Mouse (Mus musculus) CH12.LX (cell line): ENCODE measurements around the gene Kiss1r. TPM values are rescaled to one million over a fixed set of nuclear protein-coding genes. Genes with fewer than 3 reads are reported as not detected.
A peak's percentile ranks its signal among the peaks of the same experiment; 100 is the strongest.

ENCODE experiments used
- DNase-seq: peaks from one replicate; pipeline ENCODE4 v3.0.0-alpha.2; 2013; ENCODE audit errors: extremely low read depth
- H3K27ac ChIP-seq: 2 replicates; pipeline ENCODE4 v1.5.1; 2012; ENCODE audit warnings: low read depth, mild to moderate bottlenecking, control low read depth, moderate library complexity; ENCODE audit not compliant: insufficient read depth
- H3K27me3 ChIP-seq: replicated peaks from 2 replicates; pipeline ENCODE3; 2012; ENCODE audit warnings: inconsistent platforms
- H3K36me3 ChIP-seq, 2 experiments: replicated peaks in 1 of 2; 2 replicates each; pipeline versions ENCODE3 to v1.6.1; 2012; ENCODE audit warnings: inconsistent platforms in 1 of 2, low read length in 1 of 2, mild to moderate bottlenecking in 1 of 2, mixed read lengths in 1 of 2, moderate library complexity in 1 of 2; ENCODE audit not compliant: control insufficient read depth in 1 of 2, insufficient read depth in 1 of 2
- H3K4me1 ChIP-seq, 2 experiments: 2 replicates each; pipeline ENCODE4 v1.6.1; 2012; ENCODE audit warnings: inconsistent platforms in 1 of 2, moderate library complexity in 1 of 2; ENCODE audit not compliant: insufficient read depth in 2 of 2, control insufficient read depth in 1 of 2
- H3K4me2 ChIP-seq: 2 replicates; pipeline ENCODE4 v1.6.1; 2012; ENCODE audit warnings: low read depth, mild to moderate bottlenecking, control low read depth; ENCODE audit not compliant: poor library complexity, insufficient read depth, severe bottlenecking
- H3K4me3 ChIP-seq, 3 experiments: fragments of 150-350 bp in 1 of 3; sonication (generic) in 1 of 3; replicated peaks in 1 of 3; 2 replicates each; pipeline versions ENCODE3 to v1.5.1; 2011 to 2012; ENCODE audit warnings: low read depth in 2 of 3, low read length in 2 of 3, mild to moderate bottlenecking in 2 of 3, moderate library complexity in 2 of 3, control low read depth in 1 of 3, improper control_type of control experiment in 1 of 3, inconsistent platforms in 1 of 3, mixed read lengths in 1 of 3; ENCODE audit not compliant: poor library complexity in 1 of 3
- H3K79me2 ChIP-seq: replicated peaks from 2 replicates; pipeline ENCODE4 v1.6.1; 2012; ENCODE audit warnings: mild to moderate bottlenecking, moderate library complexity; ENCODE audit not compliant: control insufficient read depth, poor library complexity, insufficient read depth, severe bottlenecking; ENCODE audit errors: extremely low read depth
- H3K9ac ChIP-seq: 2 replicates; pipeline ENCODE4 v1.6.1; 2012; ENCODE audit warnings: low read depth, mild to moderate bottlenecking, control low read depth, moderate library complexity; ENCODE audit not compliant: insufficient read depth
- H3K9me3 ChIP-seq: replicated peaks from 2 replicates; pipeline ENCODE3; 2012; ENCODE audit warnings: low read length, inconsistent platforms, mixed read lengths
- BHLHE40 ChIP-seq: IDR thresholded peaks from 2 replicates; pipeline ENCODE4 v1.6.1; 2011; ENCODE audit warnings: mild to moderate bottlenecking, low read depth, low read length, improper control_type of control experiment
- E2F4 ChIP-seq: IDR thresholded peaks from 2 replicates; pipeline ENCODE4 v1.6.1; 2011; ENCODE audit warnings: low read depth, low read length, improper control_type of control experiment; ENCODE audit not compliant: insufficient replicate concordance
- ELF1 ChIP-seq: IDR thresholded peaks from 2 replicates; pipeline ENCODE4 v1.6.1; 2014; ENCODE audit warnings: low read depth, mild to moderate bottlenecking, inconsistent platforms, low read length, improper control_type of control experiment
- HCFC1 ChIP-seq: IDR thresholded peaks from 2 replicates; pipeline ENCODE4 v1.6.1; 2012; ENCODE audit warnings: low read depth, mild to moderate bottlenecking, inconsistent platforms, low read length, improper control_type of control experiment
- JUN ChIP-seq: IDR thresholded peaks from 2 replicates; pipeline ENCODE4 v1.6.1; 2011; ENCODE audit warnings: low read depth, mild to moderate bottlenecking, low read length, improper control_type of control experiment, moderate library complexity; ENCODE audit not compliant: insufficient read depth
- MAFK ChIP-seq: IDR thresholded peaks from 2 replicates; pipeline ENCODE4 v1.6.1; 2011; ENCODE audit warnings: low read length, improper control_type of control experiment; ENCODE audit not compliant: insufficient replicate concordance
- MAX ChIP-seq: IDR thresholded peaks from 2 replicates; pipeline ENCODE4 v1.6.1; 2011; ENCODE audit warnings: low read length, improper control_type of control experiment
- NRF1 ChIP-seq: IDR thresholded peaks from 2 replicates; pipeline ENCODE4 v1.6.1; 2014; ENCODE audit warnings: low read depth, mild to moderate bottlenecking, inconsistent platforms, low read length, improper control_type of control experiment, moderate library complexity
- PAX5 ChIP-seq: IDR thresholded peaks from 2 replicates; pipeline ENCODE4 v1.6.1; 2012; ENCODE audit warnings: low read length, inconsistent platforms, mixed read lengths
- POLR2A ChIP-seq: IDR thresholded peaks from 2 replicates; pipeline ENCODE4 v1.6.1; 2011; ENCODE audit warnings: low read depth, mild to moderate bottlenecking, improper control_type of control experiment, low read length
- SIN3A ChIP-seq: IDR thresholded peaks from 2 replicates; pipeline ENCODE4 v1.6.1; 2012; ENCODE audit warnings: low read length, improper control_type of control experiment, inconsistent platforms
- SMC3 ChIP-seq: IDR thresholded peaks from 2 replicates; pipeline ENCODE4 v1.6.1; 2011; ENCODE audit warnings: low read depth, low read length, improper control_type of control experiment
- TBP ChIP-seq: conservative IDR thresholded peaks from 2 replicates; pipeline ENCODE4 v1.6.1; 2011; ENCODE audit warnings: low read depth, low read length, improper control_type of control experiment
- USF1 ChIP-seq: IDR thresholded peaks from 2 replicates; pipeline ENCODE4 v1.6.1; 2014; ENCODE audit warnings: low read depth, mild to moderate bottlenecking, inconsistent platforms, low read length, improper control_type of control experiment
- USF2 ChIP-seq: conservative IDR thresholded peaks from 2 replicates; pipeline ENCODE4 v1.6.1; 2011; ENCODE audit warnings: low read depth, low read length, improper control_type of control experiment
- ZC3H11A ChIP-seq: IDR thresholded peaks from 2 replicates; pipeline ENCODE4 v1.6.1; 2012; ENCODE audit warnings: low read depth, mild to moderate bottlenecking, inconsistent platforms, low read length, improper control_type of control experiment
- ZMIZ1 ChIP-seq: IDR thresholded peaks from 2 replicates; pipeline ENCODE4 v1.6.1; 2012; ENCODE audit warnings: low read depth, mild to moderate bottlenecking, inconsistent platforms, low read length, improper control_type of control experiment
- dilution Hi-C: fragments of 300-500 bp; cut with MboI; formaldehyde crosslinking; loops from 2 replicates; pipeline ENCODE4 v1.14.3; 2020; ENCODE audit warnings: low sequenced_read_pairs; ENCODE audit not compliant: extremely low pct_unique_long_range_greater_than_20kb, extremely low pct_ligation_motif_present
- in situ Hi-C: fragments of 300-500 bp; cut with MboI; formaldehyde crosslinking; loops from 3 replicates; pipeline ENCODE4 v1.14.3; 2019; ENCODE audit warnings: low sequenced_read_pairs, low pct_ligation_motif_present, low pct_unique_long_range_greater_than_20kb, mixed read lengths
- polyA plus RNA-seq: library from polyadenylated mRNA; unstranded; fragments of >175 nt; gene quantifications from 2 replicates; pipeline ENCODE4 v1.2.1, GENCODE M21; 2012; ENCODE audit warnings: low read depth; ENCODE audit not compliant: insufficient read length
- total RNA-seq, 2 experiments: library from RNA; depleted of rRNA; stranded (reverse); fragments of 300-350 nt in 1 of 2; fragments of >200 nt in 1 of 2; gene quantifications; 2 replicates each; pipeline ENCODE4 v1.2.3; 2012 to 2014

The Kiss1r gene
- total and polyA plus RNA-seq, 3 experiments: 0.17 to 0.76 (median 0.24) TPM

DNA sequence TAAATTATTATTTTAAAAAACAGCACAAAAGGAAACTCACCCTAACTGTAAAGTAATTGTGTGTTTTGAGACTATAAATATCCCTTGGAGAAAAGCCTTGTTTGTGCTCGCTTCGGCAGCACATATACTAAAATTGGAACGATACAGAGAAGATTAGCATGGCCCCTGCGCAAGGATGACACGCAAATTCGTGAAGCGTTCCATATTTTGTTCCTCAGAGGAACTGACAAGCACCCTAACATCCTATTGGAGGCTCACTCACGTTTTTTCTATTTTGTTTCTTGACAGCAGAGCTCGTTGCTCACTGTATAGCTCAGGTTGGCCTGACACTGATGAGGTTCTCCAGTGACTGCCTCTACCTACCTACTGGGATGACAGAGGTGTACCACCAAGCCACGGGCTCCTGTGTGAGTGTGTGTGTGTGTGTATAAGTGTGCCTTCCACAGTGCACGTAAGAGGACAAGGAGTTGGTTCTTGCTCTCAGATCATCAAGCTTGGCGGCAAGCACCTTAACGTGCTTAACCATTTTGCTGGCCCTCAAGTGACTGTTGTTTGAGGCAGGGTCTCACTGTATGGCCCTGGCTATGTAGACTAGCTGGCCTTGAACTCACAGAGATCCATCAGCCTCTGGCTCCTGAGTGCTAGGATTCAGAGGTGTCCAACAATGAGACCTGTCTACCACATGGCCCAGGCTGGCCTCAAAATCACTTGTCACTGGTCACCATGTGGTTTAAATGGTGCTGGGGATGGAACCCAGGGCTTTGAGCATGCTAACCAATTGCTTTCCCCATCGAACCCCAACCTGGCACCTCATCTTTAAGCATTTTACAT is 7.5 kb upstream of the Kiss1r start:
- in situ Hi-C loops: no loop called here
- Histone ChIP-seq H3K9me3 (peaks cover 5% of the 10 kb centered on the region), H3K9ac (no peak overlapping the region), H3K4me1 (peaks cover 7 to 19% of the 10 kb centered on the region in 2 experiments), H3K36me3 (peaks cover 23 to 71% of the 10 kb centered on the region in 2 experiments), H3K79me2 (no peaks in the 10 kb centered on the region), H3K27ac (peak overlapping the region; percentile 42; the same call in 1 of the 2 replicates), H3K27me3 (no peaks in the 10 kb centered on the region)
- dilution Hi-C loops: no loop called here
- no peak for TF ChIP-seq HCFC1
- peak; percentile 68 for TF ChIP-seq NRF1
- peak; percentile 90 for TF ChIP-seq ELF1
- TF ChIP-seq POLR2A: no peak
- no peak; the same call in 1 of the 2 replicates for TF ChIP-seq JUN
- no peak for TF ChIP-seq E2F4
- no peak for TF ChIP-seq USF1
- peak; percentile 94 for TF ChIP-seq MAFK
- TF ChIP-seq BHLHE40: peak; percentile 50; the same call in 1 of the 2 replicates
- peak; percentile 99 for TF ChIP-seq TBP
- TF ChIP-seq, all 38 proteins: peak for 5
- peak overlapping the region; percentile 9 to 68 (median 48) for H3K4me3 ChIP-seq
- peak; percentile 62 for DNase-seq
- H3K4me2 ChIP-seq: 0 out of 2 replicates have a peak overlapping the region, but pooled peaks have one; percentile 17

DNA sequence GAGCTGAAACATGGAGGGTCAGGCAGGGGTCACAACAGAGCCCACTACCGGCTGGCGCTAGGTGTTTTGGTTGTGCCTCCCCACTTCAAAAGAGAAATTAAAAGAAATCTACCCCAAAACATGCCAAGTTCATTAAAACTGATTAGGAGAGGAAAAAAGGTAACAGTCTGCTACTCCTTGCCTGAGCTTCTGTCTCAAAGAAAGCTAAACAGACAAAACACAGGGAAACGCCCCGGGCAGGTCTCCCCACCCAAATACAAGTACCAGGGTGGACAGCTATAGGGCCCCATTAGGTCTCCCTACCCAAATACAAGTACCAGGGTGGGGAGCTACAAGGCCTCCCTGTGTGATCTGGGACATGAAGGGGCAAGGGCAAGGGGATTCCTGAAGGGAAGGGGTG is 6.2 kb upstream of the Kiss1r start, which contains the start of gene Gm26602:
Gene Gm26602 (plus strand): TSS at position 301 of the 400 bp plus-strand sequence.
- peaks cover 15 to 64% of the 10 kb centered on the region in 2 experiments for H3K36me3 ChIP-seq
- no peak within 1 kb of the TSS for H3K4me2 ChIP-seq
- no peak within 1 kb of the TSS for H3K9ac ChIP-seq
- TF ChIP-seq ZC3H11A (no peak), USF2 (no peak), PAX5 (no peak), MAX (no peak), ZMIZ1 (no peak), POLR2A (no peak), SIN3A (no peak), SMC3 (no peak)
- no peaks in the 10 kb centered on the region for H3K27me3 ChIP-seq
- H3K4me1 ChIP-seq: peaks cover 11 to 32% of the 10 kb centered on the region in 2 experiments
- in situ Hi-C loops (no loop called here), dilution Hi-C loops (no loop called here)
- DNase-seq: no peak
- no peak within 1 kb of the TSS for H3K27ac ChIP-seq
- H3K4me3 ChIP-seq: no peak within 1 kb of the TSS
- no peaks in the 10 kb centered on the region for H3K79me2 ChIP-seq
- H3K9me3 ChIP-seq: no peaks in the 10 kb centered on the region
